Mouse (Mus musculus) hindbrain, embryonic 14.5 days (tissue): Measurements from ENCODE around the gene Nfe2l3. TPM values are rescaled to one million over a fixed set of nuclear protein-coding genes. Genes with fewer than 3 reads are reported as not detected.
"Not testable (repeated sequence)": the region's sequence is repeated elsewhere in the genome, so short reads cannot be mapped to it uniquely, and the experiment has no call there.

ENCODE experiments used
- ATAC-seq: fragments of 200-750 bp; cut with Nextera tagmentation; 2 replicates; pipeline ENCODE4 v1.8.0; 2017; ENCODE audit warnings: moderate number of reproducible peaks, mild to moderate bottlenecking, moderate TSS enrichment, moderate library complexity; ENCODE audit not compliant: low FRiP score
- DNase-seq: peaks from one replicate; pipeline ENCODE4 v3.0.0-alpha.2; 2015; ENCODE audit warnings: low spot score
- H3K27ac ChIP-seq: fragments of 300-500 bp; sonication (generic); 2 replicates; pipeline ENCODE4 v1.5.1; 2014; ENCODE audit warnings: mild to moderate bottlenecking, moderate library complexity
- H3K27me3 ChIP-seq: fragments of 300-500 bp; sonication (generic); 2 replicates; pipeline ENCODE4 v1.6.1; 2014; ENCODE audit warnings: mild to moderate bottlenecking, low read length, mixed read lengths; ENCODE audit not compliant: control insufficient read depth, insufficient read depth
- H3K36me3 ChIP-seq: fragments of 300-500 bp; sonication (generic); replicated peaks from 2 replicates; pipeline ENCODE4 v1.6.1; 2014; ENCODE audit not compliant: control insufficient read depth, insufficient read depth
- H3K4me1 ChIP-seq: fragments of 300-500 bp; sonication (generic); replicated peaks from 2 replicates; pipeline ENCODE4 v1.6.1; 2014; ENCODE audit warnings: antibody characterized with exemption, low read length, mixed read lengths; ENCODE audit not compliant: control insufficient read depth, insufficient read depth
- H3K4me2 ChIP-seq: fragments of 300-500 bp; sonication (generic); replicated peaks from 2 replicates; pipeline ENCODE4 v1.6.1; 2014; ENCODE audit warnings: mild to moderate bottlenecking, moderate library complexity
- H3K4me3 ChIP-seq: fragments of 300-500 bp; sonication (generic); replicated peaks from 2 replicates; pipeline ENCODE4 v1.5.1; 2014; ENCODE audit warnings: mild to moderate bottlenecking, low read length
- H3K9ac ChIP-seq: fragments of 300-500 bp; sonication (generic); 2 replicates; pipeline ENCODE4 v1.6.1; 2014
- H3K9me3 ChIP-seq: fragments of 300-500 bp; sonication (generic); 2 replicates; pipeline ENCODE4 v1.6.1; 2016; ENCODE audit warnings: low read length; ENCODE audit not compliant: control insufficient read depth
- WGBS: fragments of 180-500 bp; shearing (Covaris S2); extraction: QIAGEN DNeasy Blood & Tissue Kit; methylation state at CpG from one replicate; pipeline ENCODE4 v1.1.7; 2014; 5-methylcytosine and 5-hydroxymethylcytosine counted together
- polyA plus RNA-seq: library from polyadenylated mRNA; unstranded; fragments of >200 nt; fragmentation: Nextera tagmentation; extraction: Ambion mirVana; gene quantifications from 2 replicates; pipeline ENCODE4 v1.2.1, GENCODE M21; 2014

Gene Nfe2l3
- polyA plus RNA-seq, 1 experiment from 2014 or later, result 6.0 TPM

- no peaks in the 10 kb centered on the region for H3K9me3 ChIP-seq
- peaks cover 30% of the 10 kb centered on the region for H3K4me1 ChIP-seq
- 12% methylated on average over 3 of the region's 3 CpGs for WGBS
- H3K27me3 ChIP-seq, result no peaks in the 10 kb centered on the region
- DNase-seq (no peak), ATAC-seq (no peak)
- peak overlapping the region; percentile 100 for H3K9ac ChIP-seq
- H3K4me3 ChIP-seq, result peak overlapping the region; percentile 85
- H3K27ac ChIP-seq, result peak overlapping the region; percentile 100
- peak overlapping the region; percentile 60 for H3K4me2 ChIP-seq
- H3K36me3 ChIP-seq, result peaks cover 44% of the 10 kb centered on the region
These were observed 39.3 kb downstream of the Nfe2l3 start for GRCm38 (mm10) chr6:51471782-51472181.

- peaks cover 44% of the 10 kb centered on the region for H3K36me3 ChIP-seq
- no peak for ATAC-seq
- H3K27me3 ChIP-seq, result no peaks in the 10 kb centered on the region
- peaks cover 26% of the 10 kb centered on the region for H3K4me1 ChIP-seq
- DNase-seq, result no peak
- peak overlapping the region; percentile 100 for H3K27ac ChIP-seq
- no peaks in the 10 kb centered on the region for H3K9me3 ChIP-seq
- 39% methylated on average over 4 of the region's 4 CpGs for WGBS
- H3K4me3 ChIP-seq, result peak overlapping the region; percentile 85
- peak overlapping the region; percentile 100 for H3K9ac ChIP-seq
- peak overlapping the region; percentile 60 for H3K4me2 ChIP-seq
These were observed 39.7 kb downstream of the Nfe2l3 start for GRCm38 (mm10) chr6:51472213-51472612.

GRCm38 (mm10) chr6:51479136-51479731, 46.8 kb downstream of the Nfe2l3 start:
- Histone ChIP-seq H3K4me2 (no peak overlapping the region), H3K27ac (no peak overlapping the region), H3K9ac (no peak overlapping the region), H3K27me3 (no peaks in the 10 kb centered on the region), H3K4me1 (no peaks in the 10 kb centered on the region), H3K36me3 (peaks cover 81% of the 10 kb centered on the region), H3K9me3 (no peaks in the 10 kb centered on the region), H3K4me3 (no peak overlapping the region)
- WGBS, result 97% methylated on average over 4 of the region's 4 CpGs
- no peak for ATAC-seq
- DNase-seq, result no peak

GRCm38 (mm10) chr6:51481548-51481947, 49.1 kb downstream of the Nfe2l3 start:
- Histone ChIP-seq H3K9ac (no peak overlapping the region), H3K27ac (no peak overlapping the region), H3K4me2 (no peak overlapping the region), H3K4me3 (no peak overlapping the region), H3K9me3 (no peaks in the 10 kb centered on the region), H3K36me3 (peaks cover 67% of the 10 kb centered on the region), H3K4me1 (no peaks in the 10 kb centered on the region), H3K27me3 (no peaks in the 10 kb centered on the region)
- 93% methylated on average over 8 of the region's 8 CpGs for WGBS
- DNase-seq (no peak), ATAC-seq (no peak)

GRCm38 (mm10) chr6:51483861-51484260, 51.4 kb downstream of the Nfe2l3 start:
- Histone ChIP-seq H3K27ac (no peak overlapping the region), H3K36me3 (peaks cover 48% of the 10 kb centered on the region), H3K4me3 (no peak overlapping the region), H3K4me1 (no peaks in the 10 kb centered on the region), H3K27me3 (no peaks in the 10 kb centered on the region), H3K9me3 (no peaks in the 10 kb centered on the region), H3K9ac (no peak overlapping the region), H3K4me2 (no peak overlapping the region)
- 92% methylated on average over 3 of the region's 3 CpGs for WGBS
- no peak for DNase-seq
- ATAC-seq, result no peak

GRCm38 (mm10) chr6:51484556-51484955, 52.1 kb downstream of the Nfe2l3 start:
- H3K4me1 ChIP-seq, DNase-seq, H3K27ac ChIP-seq, ATAC-seq, H3K9me3 ChIP-seq, H3K4me2 ChIP-seq, H3K4me3 ChIP-seq, H3K27me3 ChIP-seq, H3K9ac ChIP-seq: not testable (repeated sequence)
- WGBS, result 91% methylated on average over 8 of the region's 8 CpGs
- peaks cover 41% of the 10 kb centered on the region for H3K36me3 ChIP-seq

GRCm38 (mm10) chr6:51485646-51486045, 53.2 kb downstream of the Nfe2l3 start:
- no peak overlapping the region for H3K4me2 ChIP-seq
- no peaks in the 10 kb centered on the region for H3K9me3 ChIP-seq
- H3K36me3 ChIP-seq, result peaks cover 30% of the 10 kb centered on the region
- ATAC-seq (no peak), DNase-seq (no peak)
- H3K27me3 ChIP-seq, result no peaks in the 10 kb centered on the region
- H3K27ac ChIP-seq, result no peak overlapping the region
- H3K4me1 ChIP-seq, result no peaks in the 10 kb centered on the region
- H3K9ac ChIP-seq, result no peak overlapping the region
- H3K4me3 ChIP-seq, result no peak overlapping the region
- WGBS, result 69% methylated on average over 2 of the region's 2 CpGs

- no peak for DNase-seq
- no peak overlapping the region for H3K9ac ChIP-seq
- peaks cover 25% of the 10 kb centered on the region for H3K36me3 ChIP-seq
- no peaks in the 10 kb centered on the region for H3K27me3 ChIP-seq
- no peaks in the 10 kb centered on the region for H3K9me3 ChIP-seq
- no peak for ATAC-seq
- 77% methylated on average over 7 of the region's 7 CpGs for WGBS
- H3K4me1 ChIP-seq, result no peaks in the 10 kb centered on the region
- no peak overlapping the region for H3K27ac ChIP-seq
- H3K4me2 ChIP-seq, result no peak overlapping the region
- H3K4me3 ChIP-seq, result no peak overlapping the region
These were observed 53.7 kb downstream of the Nfe2l3 start for GRCm38 (mm10) chr6:51486076-51486710.

- Histone ChIP-seq H3K9me3 (no peaks in the 10 kb centered on the region), H3K4me2 (no peak overlapping the region), H3K27me3 (no peaks in the 10 kb centered on the region), H3K27ac (no peak overlapping the region), H3K9ac (no peak overlapping the region), H3K36me3 (peaks cover 19% of the 10 kb centered on the region), H3K4me1 (no peaks in the 10 kb centered on the region), H3K4me3 (no peak overlapping the region)
- WGBS, result 87% methylated on average over 5 of the region's 5 CpGs
- ATAC-seq (no peak), DNase-seq (no peak)
These were observed 54.3 kb downstream of the Nfe2l3 start for GRCm38 (mm10) chr6:51486731-51487130.
